9 mouse cellular contexts compared by ENCODE assay signal in the genomic region with DNA sequence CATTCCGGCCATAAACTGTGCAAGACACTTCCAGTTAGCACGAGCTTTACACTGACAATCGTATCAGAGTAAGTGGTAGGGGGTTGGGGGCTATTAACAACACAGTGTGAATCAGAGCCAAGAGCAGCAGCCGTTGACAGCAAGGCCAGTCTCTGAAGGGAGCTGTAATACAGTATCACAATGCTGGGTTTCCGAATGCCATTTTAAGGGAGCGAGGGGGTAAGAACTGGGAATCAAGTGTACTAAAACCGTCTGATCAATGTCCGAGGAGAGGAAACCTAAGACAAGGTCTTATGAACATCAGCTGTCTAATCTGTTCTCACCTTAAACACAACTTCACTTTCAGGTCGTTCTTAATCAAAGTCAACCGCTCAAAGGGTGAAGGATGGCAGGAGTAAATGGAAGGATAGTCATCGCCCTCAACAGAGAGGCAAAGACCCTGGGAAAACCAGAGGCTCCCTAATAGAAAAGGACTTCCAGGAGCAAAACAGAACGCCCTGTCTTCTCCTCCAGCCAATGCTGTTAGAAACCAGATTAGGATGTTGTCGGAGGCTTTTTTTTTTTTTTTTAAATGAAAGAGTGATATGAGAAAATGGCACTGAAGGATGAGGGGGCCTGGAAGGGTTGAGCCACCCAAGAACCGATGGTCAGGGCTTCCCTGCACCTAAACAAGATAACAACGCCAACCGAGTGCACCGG. TPM values are rescaled to one million over a fixed set of nuclear protein-coding genes. Genes with fewer than 3 reads are reported as not detected.
DNase-seq lines count a peak whose midpoint lies in the region; ATAC-seq and TF ChIP-seq lines count a peak whose summit lies in the region.
"Had no signal": no experiment of that assay in that cellular context is flagged by ENCODE, and none has a peak within 500 bp of the region (broad histone marks: within the 10 kb centered on the region; RNA-seq: fewer than 3 reads in every experiment).

No protein-coding gene starts in this region.

- peaks cover 13% of the 10 kb centered on the region; the same call in 1 of the 2 replicates for H3K79me2 ChIP-seq in liver, adult 2 months (ENCODE audit: control insufficient read depth, insufficient read depth, low read length)

- no peaks in the 10 kb centered on the region for H3K9me3 ChIP-seq in forebrain, embryonic 14.5 days (replicated peaks; ENCODE audit: control insufficient read depth, low read length)
- no peaks in the 10 kb centered on the region for H3K9me3 ChIP-seq in intestine, embryonic 16.5 days (ENCODE audit: control insufficient read depth, low read length)
- H3K9me3 ChIP-seq in limb, embryonic 15.5 days: no peaks in the 10 kb centered on the region; the same call in 1 of the 2 replicates
- H3K9me3 ChIP-seq in neural tube, embryonic 13.5 days: no peaks in the 10 kb centered on the region

- 3% methylated on average over 17 of the region's 17 CpGs for WGBS in liver, adult 2 months
- 2% methylated on average over 17 of the region's 17 CpGs for WGBS in forebrain, embryonic 14.5 days
- 1% methylated on average over 17 of the region's 17 CpGs for WGBS in intestine, embryonic 16.5 days
- WGBS in limb, embryonic 15.5 days: 2% methylated on average over 17 of the region's 17 CpGs
- under 1% methylated on average over 17 of the region's 17 CpGs for WGBS in neural tube, embryonic 13.5 days

- H3K27ac ChIP-seq in liver, adult 2 months (replicated peaks; ENCODE audit: insufficient read depth, low read depth, low read length): peak overlapping the region; percentile 67
- H3K27ac ChIP-seq in forebrain, embryonic 14.5 days (ENCODE audit: low read depth, low read length): peak overlapping the region; percentile 88
- peak overlapping the region; percentile 76; the same call in 1 of the 2 replicates for H3K27ac ChIP-seq in intestine, embryonic 16.5 days (ENCODE audit: low read length)
- H3K27ac ChIP-seq in limb, embryonic 15.5 days: peak overlapping the region; percentile 81; the same call in 1 of the 2 replicates
- peak overlapping the region; percentile 94 for H3K27ac ChIP-seq in neural tube, embryonic 13.5 days (replicated peaks)

- no peak for TF ChIP-seq CTCF in liver, adult 2 months (IDR thresholded peaks at IDR 0.05; ENCODE audit: low read depth, low read length)

- H3K9ac ChIP-seq in liver, adult 2 months (ENCODE audit: low read depth, low read length): peak overlapping the region; percentile 95
- H3K9ac ChIP-seq in forebrain, embryonic 14.5 days (ENCODE audit: low read length): peak overlapping the region; percentile 77
- peak overlapping the region; percentile 85 for H3K9ac ChIP-seq in intestine, embryonic 16.5 days (ENCODE audit: low read depth, low read length)
- H3K9ac ChIP-seq in limb, embryonic 15.5 days: peak overlapping the region; percentile 71
- H3K9ac ChIP-seq in neural tube, embryonic 13.5 days: peak overlapping the region; percentile 91

- no peaks in the 10 kb centered on the region for H3K36me3 ChIP-seq in liver, adult 2 months (ENCODE audit: control insufficient read depth, insufficient read depth, low read length)
- no peaks in the 10 kb centered on the region for H3K36me3 ChIP-seq in forebrain, embryonic 14.5 days (ENCODE audit: control insufficient read depth, insufficient read depth, low read length)
- no peaks in the 10 kb centered on the region for H3K36me3 ChIP-seq in intestine, embryonic 16.5 days (ENCODE audit: control insufficient read depth, insufficient read depth, low read length)
- no peaks in the 10 kb centered on the region; the same call in 1 of the 2 replicates for H3K36me3 ChIP-seq in limb, embryonic 15.5 days
- H3K36me3 ChIP-seq in neural tube, embryonic 13.5 days: no peaks in the 10 kb centered on the region

- DNase-seq in liver, adult 2 months (ENCODE audit: extremely low read depth, low read depth, low spot score): peak; percentile 37
- no peak for DNase-seq in liver
- peak; percentile 35 for DNase-seq in c-Kit-positive CD71-positive TER-119-negative erythroid progenitor cells, embryonic 14.5 days (ENCODE audit: low read depth)
- peak; percentile 52 for DNase-seq in forebrain, embryonic 14.5 days (ENCODE audit: low spot score)

- H3K27me3 ChIP-seq in liver, adult 2 months (ENCODE audit: control insufficient read depth, insufficient read depth, low read length): no peaks in the 10 kb centered on the region
- H3K27me3 ChIP-seq in forebrain, embryonic 14.5 days (replicated peaks; ENCODE audit: control insufficient read depth, insufficient read depth, low read length): no peaks in the 10 kb centered on the region
- no peaks in the 10 kb centered on the region for H3K27me3 ChIP-seq in intestine, embryonic 16.5 days (replicated peaks; ENCODE audit: control insufficient read depth, insufficient read depth, low read length)
- no peaks in the 10 kb centered on the region for H3K27me3 ChIP-seq in limb, embryonic 15.5 days
- no peaks in the 10 kb centered on the region for H3K27me3 ChIP-seq in neural tube, embryonic 13.5 days

- H3K4me1 ChIP-seq in liver, adult 2 months (ENCODE audit: control insufficient read depth, insufficient read depth, low read length): peaks cover 6% of the 10 kb centered on the region
- H3K4me1 ChIP-seq in forebrain, embryonic 14.5 days (ENCODE audit: control insufficient read depth, insufficient read depth, low read length): peaks cover 3% of the 10 kb centered on the region; the same call in 1 of the 2 replicates
- peaks cover 3% of the 10 kb centered on the region for H3K4me1 ChIP-seq in intestine, embryonic 16.5 days (ENCODE audit: control insufficient read depth, insufficient read depth, low read length)
- H3K4me1 ChIP-seq in limb, embryonic 15.5 days: peaks cover 4% of the 10 kb centered on the region; the same call in 1 of the 2 replicates
- H3K4me1 ChIP-seq in neural tube, embryonic 13.5 days (replicated peaks): peaks cover 23% of the 10 kb centered on the region

- H3K4me2 ChIP-seq in forebrain, embryonic 14.5 days (ENCODE audit: low read length): peak overlapping the region; percentile 84
- H3K4me2 ChIP-seq in intestine, embryonic 16.5 days (ENCODE audit: low read depth, low read length): peak overlapping the region; percentile 62
- H3K4me2 ChIP-seq in limb, embryonic 15.5 days: peak overlapping the region; percentile 69
- peak overlapping the region; percentile 75 for H3K4me2 ChIP-seq in neural tube, embryonic 13.5 days

- no peak for TF ChIP-seq POLR2A in liver, adult 2 months (IDR thresholded peaks at IDR 0.05; ENCODE audit: extremely low read depth, insufficient read depth, low read length)

- ATAC-seq in forebrain, embryonic 14.5 days: no peak
- no peak for ATAC-seq in intestine, embryonic 16.5 days
- no peak for ATAC-seq in limb, embryonic 15.5 days (ENCODE audit: insufficient number of reproducible peaks, low FRiP score, low TSS enrichment, low read depth)
- no peak for ATAC-seq in neural tube, embryonic 13.5 days (ENCODE audit: low read depth)
- ATAC-seq in activated CD4-positive, CD25-positive, alpha-beta regulatory T cell, adult 4 months: no peak

- H3K4me3 ChIP-seq in liver, adult 2 months (ENCODE audit: insufficient read depth, low read depth, low read length): peak overlapping the region; percentile 97
- H3K4me3 ChIP-seq in forebrain, embryonic 14.5 days (ENCODE audit: low read depth, low read length): peak overlapping the region; percentile 79
- H3K4me3 ChIP-seq in intestine, embryonic 16.5 days (ENCODE audit: low read length): peak overlapping the region; percentile 85
- peak overlapping the region; percentile 88 for H3K4me3 ChIP-seq in limb, embryonic 15.5 days
- peak overlapping the region; percentile 74 for H3K4me3 ChIP-seq in neural tube, embryonic 13.5 days

RNA-seq across cellular contexts. Expression of gene Usp32, which starts 1.0 kb away (rescaled TPM):
- 24.3 and 28.7 TPM in 2 replicates for total RNA-seq in liver, adult 2 months (2014; rRNA removed)
- 3.2 and 4.3 TPM in 2 replicates for polyA plus RNA-seq in liver, adult 2 months (2012; rRNA removed)
- 12.5 and 13.2 TPM in 2 replicates for polyA plus RNA-seq in forebrain, embryonic 14.5 days (2014; fragmentation: Nextera tagmentation; extraction: Ambion mirVana)
- 3.1 and 3.9 TPM in 2 replicates for polyA plus RNA-seq in intestine, embryonic 16.5 days (2015; fragmentation: Nextera tagmentation; extraction: Ambion mirVana)
- 3.8 and 3.9 TPM in 2 replicates for polyA plus RNA-seq in limb, embryonic 15.5 days (2015; fragmentation: Nextera tagmentation; extraction: Ambion mirVana)
- polyA plus RNA-seq in neural tube, embryonic 13.5 days (2015; fragmentation: Nextera tagmentation; extraction: Ambion mirVana): 10.8 and 11.6 TPM in 2 replicates
- 10 to 100 TPM in 1 of 2 experiments, 1 to 10 TPM in 1; 7.5 to 11.9 TPM for polyA plus RNA-seq in activated CD4-positive, CD25-positive, alpha-beta regulatory T cell, adult 4 months (2017; shearing (Covaris generic))

RNA-seq across cellular contexts. Expression of gene 1700125H20Rik, which starts 31.3 kb away (rescaled TPM):
- total RNA-seq in liver, adult 2 months (2014; rRNA removed): not detected in 2 replicates
- polyA plus RNA-seq in liver, adult 2 months (2012; rRNA removed): not detected in 2 replicates
- polyA plus RNA-seq in forebrain, embryonic 14.5 days (2014; fragmentation: Nextera tagmentation; extraction: Ambion mirVana): 0.33 and 1.3 TPM in 2 replicates
- not detected in 2 replicates for polyA plus RNA-seq in intestine, embryonic 16.5 days (2015; fragmentation: Nextera tagmentation; extraction: Ambion mirVana)
- 0.46 and 0.99 TPM in 2 replicates for polyA plus RNA-seq in limb, embryonic 15.5 days (2015; fragmentation: Nextera tagmentation; extraction: Ambion mirVana)
- 0.62 and 0.70 TPM in 2 replicates for polyA plus RNA-seq in neural tube, embryonic 13.5 days (2015; fragmentation: Nextera tagmentation; extraction: Ambion mirVana)
- polyA plus RNA-seq in activated CD4-positive, CD25-positive, alpha-beta regulatory T cell, adult 4 months (2017; shearing (Covaris generic)): not detected
- total RNA-seq: neutrophil, adult 5-6 weeks had no signal
